Mouse (Mus musculus) c-Kit-negative CD71-positive TER-119-positive erythroid progenitor cells, embryonic 14.5 days (primary cell): ENCODE measurements around the gene Sfmbt1.

Source experiments
- DNase-seq: peaks from one replicate; pipeline ENCODE4 v3.0.0-alpha.2; 2013; ENCODE audit warnings: low read depth, low spot score

Sfmbt1 gene

DNA sequence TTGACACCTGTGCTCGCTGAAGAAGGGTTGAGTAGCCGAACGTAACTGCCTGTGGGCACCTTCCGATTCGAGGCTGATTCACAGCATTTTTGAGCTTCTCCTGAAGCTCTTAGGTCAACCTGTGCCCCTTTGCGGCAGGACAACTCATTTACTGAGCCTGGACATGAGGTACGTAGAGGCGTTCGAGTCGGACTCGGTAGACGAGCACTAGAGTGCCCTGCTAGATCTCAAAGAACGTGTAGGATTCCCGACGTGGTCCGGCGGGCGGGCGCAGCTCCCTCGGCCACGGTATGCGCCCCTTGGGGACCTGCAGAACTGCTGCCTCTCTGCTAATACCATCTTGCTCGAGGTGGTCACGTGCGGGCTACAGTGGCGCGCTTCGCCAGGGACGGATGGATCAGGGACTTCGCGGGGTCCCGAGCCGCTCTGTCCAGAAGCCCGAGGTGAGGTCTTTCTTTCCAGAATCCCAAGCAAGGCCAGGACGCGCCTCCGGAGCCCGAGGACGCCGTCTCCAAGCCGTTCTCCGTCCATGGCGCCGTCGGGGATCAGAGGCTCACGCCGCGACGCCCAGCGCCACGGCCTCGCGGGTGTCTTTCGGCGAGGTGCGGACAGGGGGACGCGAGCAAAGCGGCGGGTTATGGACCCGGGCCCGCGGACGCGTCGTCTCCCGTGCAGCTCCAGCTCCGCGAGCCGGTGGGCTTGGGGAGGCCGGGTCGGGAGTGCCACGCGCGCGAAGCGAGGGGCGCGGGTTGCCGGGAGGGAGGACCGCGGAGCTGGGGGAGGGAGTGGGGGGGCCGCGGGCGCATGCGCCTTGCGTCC lies at the start of gene Sfmbt1:
Gene Sfmbt1, plus strand, starts transcription at position 51 of the 819 bp plus-strand sequence.
- DNase-seq, result peak; percentile 21

DNA sequence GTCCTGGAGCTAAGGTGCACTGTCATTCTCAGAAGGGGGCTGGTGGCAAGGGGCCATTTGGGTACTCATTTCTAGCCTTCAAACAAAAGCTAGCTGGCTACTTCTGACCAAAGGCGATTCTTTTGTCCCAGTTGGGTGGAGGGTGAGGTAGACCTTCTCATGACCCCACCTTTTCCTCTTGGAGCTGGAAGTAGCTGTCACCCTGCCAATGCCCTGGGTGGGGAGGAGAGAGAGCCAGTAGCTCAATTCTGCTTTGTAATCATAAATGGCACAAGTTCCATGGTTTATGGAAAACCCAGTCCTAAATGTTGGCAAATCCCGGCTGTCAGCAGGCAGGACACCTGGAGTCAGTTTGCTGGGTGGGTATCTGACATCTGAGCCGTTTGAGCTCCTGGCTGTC lies 48.6 kb upstream of the Sfmbt1 start:
- DNase-seq, result no peak

DNA sequence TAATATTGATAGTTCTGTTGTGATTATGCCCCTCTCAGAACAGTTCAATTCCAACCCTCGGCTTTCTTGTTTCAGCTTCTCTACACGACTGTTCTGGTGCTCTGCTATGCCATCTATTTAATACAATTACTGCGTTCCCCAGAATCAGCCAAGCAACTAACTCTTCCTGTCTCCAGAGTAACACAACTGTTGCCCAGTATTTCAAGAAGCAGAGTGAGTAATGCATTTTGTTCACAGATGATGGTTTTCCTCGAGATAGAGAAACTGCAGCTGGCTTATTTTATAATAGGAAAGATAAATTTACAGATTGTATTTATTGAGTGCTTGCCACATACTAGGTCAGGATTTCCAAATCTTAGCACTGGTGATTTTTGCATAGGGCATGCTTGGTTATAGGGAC lies 48.0 kb upstream of the Sfmbt1 start:
- DNase-seq, result no peak

DNA sequence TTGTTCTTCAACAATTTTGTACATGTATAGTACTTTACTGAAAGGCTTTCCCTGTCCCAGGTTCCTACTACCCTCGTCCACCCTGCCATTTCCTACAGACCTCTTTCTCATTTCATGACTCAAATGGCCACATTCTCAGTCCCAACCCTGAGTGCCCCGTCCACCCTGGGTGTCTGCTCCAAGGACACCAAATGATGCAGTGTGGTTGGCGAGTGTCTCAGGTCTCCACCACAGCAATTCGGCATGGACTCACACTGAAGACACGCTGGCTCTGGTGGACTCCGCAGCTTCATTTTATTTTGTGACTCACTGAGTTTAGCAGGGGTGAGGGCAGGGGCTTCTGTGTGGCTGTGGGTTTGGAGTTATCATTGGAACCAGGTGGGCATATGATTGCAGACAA lies 44.5 kb upstream of the Sfmbt1 start:
- DNase-seq, result no peak

DNA sequence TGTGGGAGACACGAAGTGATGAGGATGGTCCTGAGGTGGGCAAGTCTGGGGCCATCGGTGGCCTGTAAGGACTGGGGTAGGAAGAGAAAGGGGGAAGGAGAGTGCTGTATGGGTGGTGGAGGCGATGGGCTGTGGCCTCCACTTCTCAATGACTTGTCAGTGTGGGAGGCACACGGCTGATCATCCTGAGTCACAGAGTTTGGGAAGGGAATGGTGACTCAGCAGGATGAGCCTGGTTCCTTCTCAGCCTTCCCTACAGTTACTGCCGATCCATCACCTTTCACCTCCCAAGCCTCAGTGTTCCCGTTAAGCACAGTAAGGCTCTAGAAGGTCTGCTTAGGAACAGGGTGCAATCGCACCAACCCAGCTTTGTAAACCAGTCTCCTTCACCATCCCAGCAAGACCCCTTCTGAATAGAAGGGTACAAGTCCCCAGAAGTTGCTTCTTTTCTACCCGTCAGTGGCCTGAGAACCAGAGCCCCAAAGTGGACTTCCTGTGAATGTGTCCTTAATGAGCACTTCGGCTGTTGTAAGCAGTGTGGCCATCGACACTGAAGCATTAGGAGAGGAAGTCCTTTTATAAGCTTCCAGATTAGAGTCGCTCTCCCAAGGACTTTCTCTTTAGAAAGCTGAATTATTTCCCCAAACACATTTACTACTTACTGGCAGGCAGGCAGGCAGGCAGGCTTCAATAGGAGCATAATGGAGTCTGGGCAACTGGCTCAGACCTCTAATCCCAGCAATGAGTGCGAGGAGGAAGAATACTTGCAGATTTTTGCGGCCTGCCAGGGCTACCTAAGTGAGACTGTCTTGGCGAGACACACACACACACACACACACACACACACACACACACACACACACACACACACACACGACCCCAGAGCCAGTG lies 43.3 kb upstream of the Sfmbt1 start:
- no peak for DNase-seq

DNA sequence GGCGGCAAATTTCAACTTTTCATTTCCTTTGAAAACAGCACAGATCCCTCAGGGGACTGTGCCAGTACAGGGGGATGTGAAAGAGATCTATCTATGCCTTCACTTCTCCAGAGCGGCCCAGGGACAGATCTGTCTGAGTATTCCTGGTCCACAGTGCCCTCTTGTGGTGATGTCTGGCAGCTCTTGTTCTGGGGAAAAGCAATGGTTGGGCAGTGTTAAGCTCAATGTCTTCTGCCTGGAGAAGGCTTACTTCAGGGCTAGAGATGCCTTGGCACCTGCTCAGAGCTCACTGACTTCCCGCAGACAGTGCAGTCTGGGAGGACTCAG lies 42.7 kb upstream of the Sfmbt1 start:
- DNase-seq, result peak; percentile 52

DNA sequence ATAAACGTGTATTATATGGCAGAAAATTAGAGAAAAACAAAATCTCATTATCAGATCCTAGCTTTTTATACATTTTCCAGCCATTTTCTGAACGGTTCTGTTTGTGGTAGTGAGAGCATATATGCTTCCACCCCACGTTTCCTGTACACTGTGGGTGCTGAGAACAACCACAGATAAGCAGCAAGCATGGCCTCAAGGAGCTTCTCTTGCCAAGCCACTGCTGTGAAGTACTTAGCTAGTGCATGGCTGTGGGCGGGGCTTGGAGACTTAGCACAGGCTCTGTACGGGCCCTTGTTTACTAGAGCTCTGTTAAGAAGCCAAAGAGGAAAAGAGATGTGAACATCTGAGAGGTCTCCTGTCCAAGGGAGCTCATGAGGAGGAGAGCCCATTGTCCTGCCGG lies 39.7 kb upstream of the Sfmbt1 start:
- no peak for DNase-seq

DNA sequence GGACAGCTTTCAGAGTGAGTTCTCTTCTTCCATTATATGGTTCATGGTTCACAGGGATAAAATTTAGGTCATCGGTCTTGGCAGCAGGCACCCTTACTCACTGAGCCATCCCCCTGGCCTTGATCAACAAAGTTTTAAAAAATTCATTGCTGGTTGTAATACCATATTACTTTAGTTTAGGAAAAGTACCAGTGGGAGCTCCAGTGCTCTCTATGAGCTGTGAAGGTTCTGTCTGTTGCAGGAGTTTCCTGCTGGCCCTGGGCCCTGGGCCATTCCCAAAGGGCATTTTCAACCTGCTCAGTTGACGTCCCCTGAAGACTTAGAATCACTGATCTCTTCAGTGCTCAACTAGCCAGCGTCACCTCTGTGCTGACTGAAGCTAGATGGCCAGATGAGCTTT lies 32.5 kb upstream of the Sfmbt1 start:
- DNase-seq, result no peak

DNA sequence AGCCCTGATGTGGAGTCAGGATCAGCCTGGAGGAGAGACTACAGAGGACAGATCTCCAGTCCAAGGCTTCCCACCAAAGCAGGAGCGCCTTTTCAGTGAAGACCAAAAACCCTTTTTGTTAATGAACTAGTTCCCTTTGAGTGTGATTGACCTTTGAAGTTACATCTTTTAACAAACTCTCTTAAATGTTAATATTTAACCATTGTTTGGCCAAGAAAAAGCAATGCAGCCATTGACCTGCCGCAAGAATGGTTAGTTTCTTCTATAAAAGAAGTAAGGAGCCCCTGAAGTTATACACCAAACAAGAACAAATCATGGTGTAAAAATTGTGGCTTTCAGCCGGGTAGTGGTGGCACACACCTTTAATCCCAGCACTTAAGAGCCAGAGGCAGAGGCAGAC lies 24.0 kb upstream of the Sfmbt1 start:
- DNase-seq, result no peak

DNA sequence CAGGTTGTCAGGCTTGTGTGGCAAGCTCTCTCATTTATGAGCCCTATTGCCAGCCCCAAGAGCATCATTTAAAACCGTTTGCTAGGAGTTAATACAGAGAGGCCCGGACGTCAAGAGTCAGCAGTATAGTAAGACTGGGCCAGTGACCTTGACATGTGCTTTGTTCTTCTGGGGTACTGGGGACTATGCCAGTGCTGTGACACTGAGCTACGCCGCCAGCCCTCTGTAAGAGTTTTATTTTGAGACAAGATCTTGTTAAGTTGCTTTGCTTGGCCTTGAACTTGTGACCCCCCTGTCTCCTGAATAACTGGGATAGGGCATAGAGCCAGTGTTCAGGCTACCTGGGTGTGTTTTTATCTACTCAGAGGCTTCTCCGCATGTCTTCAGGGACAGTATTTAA lies 22.2 kb upstream of the Sfmbt1 start:
- DNase-seq, result no peak

DNA sequence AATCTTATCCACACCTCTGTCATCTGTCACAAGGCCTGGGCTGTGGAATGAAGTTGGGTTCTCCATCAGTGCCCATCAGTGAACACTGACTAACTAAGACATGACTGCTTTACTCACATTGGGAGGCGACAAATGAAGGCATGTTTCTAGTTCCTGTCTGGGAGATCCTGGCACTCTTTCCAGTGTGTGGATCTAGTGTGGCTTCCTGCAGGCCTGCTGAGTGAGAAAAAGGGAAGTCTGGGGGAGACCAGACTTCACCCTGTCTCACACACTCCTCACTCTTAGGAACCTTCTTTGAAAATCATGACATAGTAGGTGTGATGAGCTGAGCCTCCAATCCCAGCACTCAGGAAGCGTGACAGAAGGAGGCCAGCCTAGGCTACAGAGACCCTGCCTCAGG lies 19.9 kb upstream of the Sfmbt1 start:
- DNase-seq, result no peak

DNA sequence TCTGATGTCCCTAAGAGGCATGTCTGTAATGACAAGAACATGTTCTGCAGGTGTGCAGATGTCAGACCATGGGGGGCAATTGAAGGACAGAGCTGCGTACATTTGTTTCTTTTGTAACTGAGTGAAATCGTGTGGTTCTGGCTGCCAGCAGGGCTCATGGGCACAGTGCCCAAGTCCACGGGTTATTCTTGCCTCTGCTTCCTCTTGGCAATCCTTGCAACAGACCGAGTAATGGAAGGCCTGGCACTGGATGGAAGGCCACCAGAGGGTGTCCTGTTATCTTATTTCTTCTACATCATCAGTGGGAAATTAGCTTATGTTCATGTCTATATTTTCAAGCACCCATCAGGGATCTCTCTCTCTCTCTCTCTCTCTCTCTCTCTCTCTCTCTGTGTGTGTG lies 19.0 kb upstream of the Sfmbt1 start:
- no peak for DNase-seq

DNA sequence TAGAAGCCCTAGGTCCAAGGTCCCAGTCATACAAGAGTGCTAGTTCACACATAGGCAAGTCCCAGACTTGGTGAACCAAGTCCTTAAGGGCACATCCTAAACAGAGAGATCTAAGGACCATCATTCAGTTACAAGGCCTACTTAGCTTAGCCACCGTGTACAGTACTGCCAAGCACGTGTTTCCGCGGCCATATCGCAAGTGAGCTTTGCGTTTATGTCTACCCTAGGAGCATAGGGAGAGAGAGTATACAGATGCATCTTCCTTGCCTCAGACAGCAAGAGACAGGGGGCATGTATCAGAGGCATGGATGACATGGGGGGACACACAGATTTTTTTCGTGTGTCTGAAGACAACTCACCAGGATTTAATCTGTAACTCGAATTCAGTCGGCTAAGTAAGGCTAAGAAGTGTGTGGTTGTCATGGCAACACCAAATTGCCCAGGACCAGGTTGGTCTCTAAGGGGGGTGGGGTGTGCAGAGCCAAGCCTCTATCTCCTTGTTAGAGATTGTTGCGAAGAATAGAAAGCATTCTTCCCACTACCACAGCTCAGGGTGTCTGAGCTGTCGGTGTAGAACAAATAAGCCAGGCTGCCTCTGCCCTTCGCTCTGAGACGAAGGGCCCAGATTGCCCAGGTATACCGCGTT lies 17.1 kb upstream of the Sfmbt1 start:
- no peak for DNase-seq

DNA sequence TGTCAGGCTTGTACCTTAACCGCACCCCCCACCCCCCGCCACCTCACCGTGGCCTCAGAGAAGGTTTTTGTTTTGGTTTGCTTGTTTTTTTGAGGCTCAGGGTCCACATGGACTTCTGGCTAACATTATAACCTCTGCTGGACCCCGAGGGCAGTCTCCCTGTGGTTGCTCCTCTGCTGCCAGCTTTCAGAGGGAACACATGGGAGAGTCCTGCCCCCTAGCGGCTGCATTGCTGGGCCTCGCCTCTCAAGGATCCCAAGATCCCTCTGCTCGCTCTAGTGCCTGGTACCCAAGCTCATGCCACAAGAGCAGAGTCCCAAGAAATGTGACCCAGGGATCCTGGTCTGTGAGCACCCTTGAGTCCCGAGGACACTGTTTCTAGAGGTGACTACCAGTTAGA lies 15.0 kb upstream of the Sfmbt1 start:
- DNase-seq, result peak; percentile 16

DNA sequence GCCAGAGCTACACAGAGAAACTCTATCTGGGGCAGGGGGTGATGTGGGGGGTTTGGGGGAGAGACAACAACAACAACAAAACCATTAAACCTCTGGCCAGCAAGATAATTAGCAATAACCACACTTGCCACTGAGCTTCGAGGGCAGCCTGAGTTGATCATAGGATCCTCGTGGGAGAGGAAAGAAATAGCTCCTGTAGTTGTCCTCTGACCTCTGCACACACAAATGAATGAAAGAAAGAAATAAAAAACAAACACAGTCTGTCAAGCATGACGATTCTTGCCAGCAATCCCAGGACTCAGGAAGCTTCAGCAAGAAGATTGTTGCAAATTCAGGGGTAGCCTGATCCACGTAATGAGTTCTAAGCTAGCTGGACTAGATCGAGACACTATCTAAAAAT lies 12.1 kb upstream of the Sfmbt1 start:
- no peak for DNase-seq

DNA sequence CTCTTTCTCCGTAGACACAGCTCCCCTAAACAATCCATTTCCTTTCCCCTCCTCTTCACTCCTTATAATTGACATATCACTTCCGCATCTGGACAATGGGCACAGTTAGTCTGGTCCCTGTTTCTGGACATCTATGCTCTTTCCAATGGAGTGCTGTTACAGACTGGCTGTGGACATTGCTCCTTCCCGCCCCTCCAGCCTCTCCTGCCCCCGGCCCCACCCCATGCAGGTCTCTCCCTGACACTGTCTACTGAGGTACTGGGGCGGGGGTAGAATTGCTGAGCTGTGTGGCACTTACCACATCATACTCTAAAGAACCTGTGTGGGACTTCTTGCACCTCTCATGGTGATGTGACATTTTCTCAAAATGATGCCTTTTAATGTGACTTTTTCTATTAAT lies 11.6 kb upstream of the Sfmbt1 start:
- no peak for DNase-seq

DNA sequence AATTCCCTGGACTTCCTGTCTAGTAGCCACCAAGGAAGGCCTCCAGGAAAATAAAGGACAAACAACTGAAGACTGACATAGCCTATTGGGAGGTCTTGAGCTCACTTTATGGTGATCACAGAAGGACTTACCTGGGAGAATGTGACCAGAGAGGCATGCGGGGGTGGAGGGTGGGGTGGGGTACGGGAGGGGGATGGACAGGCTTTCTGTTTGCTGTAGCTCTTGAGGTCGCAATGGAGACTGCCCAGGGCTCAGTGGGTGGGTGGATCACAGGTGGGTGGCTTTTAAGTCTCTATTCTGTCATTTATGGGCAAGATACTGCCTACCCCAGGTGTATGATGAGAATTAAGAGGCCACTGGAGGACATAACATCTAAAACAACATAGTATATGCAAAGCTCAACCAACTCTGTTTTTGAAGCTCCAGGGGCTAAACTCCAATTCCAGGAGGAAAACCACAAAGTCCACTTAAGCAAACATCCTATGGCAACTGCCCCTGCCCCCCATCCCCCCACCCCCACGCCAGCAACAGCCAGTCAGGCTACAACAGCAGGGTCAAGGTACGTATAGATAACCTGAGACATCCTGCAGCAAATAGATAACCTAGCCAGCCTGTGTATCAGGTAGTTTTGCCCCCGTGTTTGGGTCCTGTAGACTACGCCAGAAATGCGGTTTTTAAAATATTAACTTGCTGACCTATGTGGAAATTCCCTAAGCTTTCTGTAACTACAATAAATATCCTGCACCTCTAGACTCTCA lies 10.4 kb upstream of the Sfmbt1 start:
- no peak for DNase-seq

DNA sequence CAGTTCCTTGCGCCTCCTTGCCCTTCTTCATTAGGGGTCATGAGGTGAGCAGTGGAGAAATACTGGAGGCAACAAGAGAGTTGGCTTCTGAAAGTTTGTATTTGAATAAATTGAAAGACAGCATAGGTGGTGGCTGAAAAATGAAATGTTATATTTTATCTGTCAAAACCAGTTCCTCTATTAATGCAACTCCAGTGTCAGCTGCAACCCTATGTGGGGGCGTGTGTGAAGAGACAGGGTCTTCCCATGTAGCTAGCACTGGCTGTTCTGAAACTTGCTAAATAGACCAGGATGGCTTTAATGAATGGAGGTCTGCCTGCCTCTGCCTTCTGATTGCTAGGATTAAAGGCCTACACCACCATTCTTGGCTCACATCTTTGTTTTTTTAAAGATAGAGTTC lies 2.8 kb upstream of the Sfmbt1 start:
- no peak for DNase-seq

DNA sequence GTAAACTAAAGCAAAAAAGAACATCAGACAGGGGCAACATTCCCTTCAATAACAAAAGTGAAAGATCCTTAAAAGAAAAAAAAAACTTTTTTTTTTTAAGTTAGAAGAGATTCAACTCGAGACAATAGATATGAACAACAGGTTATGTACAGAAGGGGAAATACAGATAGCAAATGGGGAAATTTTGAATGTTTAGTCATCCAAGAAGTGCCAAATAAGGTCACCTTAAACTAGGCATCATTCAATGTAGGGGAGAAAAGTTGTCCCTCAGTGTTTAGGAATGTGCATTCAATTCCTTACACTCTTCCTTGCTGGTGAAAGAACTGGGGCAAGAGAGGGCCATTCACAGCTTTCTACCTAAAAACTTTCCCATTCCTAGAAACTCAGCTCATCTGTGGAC lies 880 bp upstream of the Sfmbt1 start:
- no peak for DNase-seq

DNA sequence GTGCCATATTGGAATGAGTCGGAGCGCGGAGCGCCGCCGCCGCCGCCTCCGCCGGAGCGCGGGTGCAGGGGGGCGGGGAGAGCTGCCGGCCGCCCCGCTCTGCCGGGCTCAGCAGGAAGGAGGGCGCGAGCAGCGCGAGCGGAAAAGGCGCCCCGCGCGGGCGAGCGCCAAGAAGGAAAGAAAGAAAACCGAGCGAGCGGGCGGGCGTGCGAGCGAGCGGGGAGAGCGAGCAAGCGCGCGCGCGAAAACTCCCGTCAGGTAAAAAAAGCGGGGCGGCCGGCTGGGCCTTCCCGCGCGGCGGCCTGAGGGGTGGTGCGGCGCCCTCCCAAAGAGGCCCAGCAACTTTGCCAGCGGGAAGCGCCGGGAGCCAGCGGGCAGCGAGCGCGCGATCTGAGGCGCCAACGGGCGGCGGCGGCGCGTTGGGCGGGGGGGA lies 985 bp downstream of the Sfmbt1 start:
- peak; percentile 35 for DNase-seq

DNA sequence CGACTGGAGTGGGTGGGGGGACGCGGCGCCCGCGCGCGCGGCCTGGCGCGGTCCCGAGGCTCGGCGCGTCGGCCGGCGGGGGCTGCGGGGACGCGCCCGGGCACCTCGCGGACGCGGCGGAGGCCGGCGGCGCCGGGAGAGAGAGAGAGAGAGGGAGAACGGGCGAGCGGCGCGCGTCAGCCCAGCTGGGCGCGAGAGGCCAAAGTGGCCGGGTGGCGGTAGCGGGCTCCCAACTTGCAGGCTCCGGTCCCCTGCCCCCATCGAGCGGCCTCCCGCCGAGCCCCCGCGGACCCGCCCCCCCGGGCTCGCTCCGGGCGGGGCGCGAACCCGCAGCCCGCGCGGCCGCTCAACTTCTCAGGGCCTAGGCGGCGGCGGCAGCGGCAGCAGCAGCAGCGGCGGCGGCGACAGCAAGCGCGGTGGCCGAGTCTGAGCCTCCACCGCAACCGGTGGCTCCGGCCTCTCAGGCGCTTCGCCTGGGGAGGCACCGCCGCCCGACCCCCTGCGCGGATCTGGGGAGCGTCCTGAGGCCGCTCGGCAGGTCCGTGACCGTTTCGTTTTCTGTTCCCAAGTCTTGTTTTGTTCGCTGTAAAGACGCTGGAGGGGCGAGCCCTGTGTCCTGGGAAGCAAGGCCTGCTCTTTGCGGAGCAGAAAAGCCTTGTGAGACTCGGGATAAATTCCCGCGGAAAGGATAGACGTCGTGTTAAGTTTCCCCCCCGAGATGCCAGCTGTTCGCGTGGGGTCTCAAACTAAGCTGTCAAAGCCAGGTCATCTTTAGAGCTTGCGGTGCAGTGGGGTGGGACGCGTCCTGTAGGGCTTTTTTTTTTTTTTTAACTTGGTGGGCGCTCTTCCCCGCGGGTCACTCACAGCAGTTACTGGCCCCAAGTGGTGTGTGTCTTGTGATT lies 1.7 kb downstream of the Sfmbt1 start:
- DNase-seq, result peak; percentile 40
